Mouse (Mus musculus) lung, embryonic 15.5 days (tissue): ENCODE measurements around the gene Upp2. TPM values are rescaled to one million over a fixed set of nuclear protein-coding genes. Genes with fewer than 3 reads are reported as not detected.

Experiments used
- ATAC-seq: fragments of 200-750 bp; cut with Nextera tagmentation; 2 replicates; pipeline ENCODE4 v1.8.0; 2017; ENCODE audit warnings: moderate number of reproducible peaks, borderline replicate concordance; ENCODE audit not compliant: low FRiP score, low TSS enrichment; ENCODE audit errors: extremely low read depth
- H3K27ac ChIP-seq: fragments of 300-500 bp; sonication (generic); 2 replicates; pipeline ENCODE4 v1.5.1; 2015; ENCODE audit warnings: moderate library complexity, mild to moderate bottlenecking, inconsistent platforms
- H3K27me3 ChIP-seq: fragments of 300-500 bp; sonication (generic); 2 replicates; pipeline ENCODE4 v1.6.1; 2015; ENCODE audit warnings: inconsistent platforms
- H3K36me3 ChIP-seq: fragments of 300-500 bp; sonication (generic); 2 replicates; pipeline ENCODE4 v1.6.1; 2015; ENCODE audit warnings: inconsistent platforms
- H3K4me1 ChIP-seq: fragments of 300-500 bp; sonication (generic); 2 replicates; pipeline ENCODE4 v1.6.1; 2015; ENCODE audit warnings: inconsistent platforms
- H3K4me2 ChIP-seq: fragments of 300-500 bp; sonication (generic); 2 replicates; pipeline ENCODE4 v1.6.1; 2015; ENCODE audit warnings: inconsistent platforms, mild to moderate bottlenecking, moderate library complexity
- H3K4me3 ChIP-seq: fragments of 300-500 bp; sonication (generic); 2 replicates; pipeline ENCODE4 v1.5.1; 2015; ENCODE audit warnings: mild to moderate bottlenecking, inconsistent platforms
- H3K9ac ChIP-seq: fragments of 300-500 bp; sonication (generic); 2 replicates; pipeline ENCODE4 v1.6.1; 2015; ENCODE audit warnings: inconsistent platforms
- H3K9me3 ChIP-seq: fragments of 300-500 bp; sonication (generic); 2 replicates; pipeline ENCODE4 v1.6.1; 2016; ENCODE audit warnings: inconsistent platforms
- WGBS: fragments of 180-500 bp; shearing (Covaris S2); methylation state at CpG from one replicate; pipeline ENCODE4 v1.1.7; 2015; 5-methylcytosine and 5-hydroxymethylcytosine counted together
- polyA plus RNA-seq: library from polyadenylated mRNA; unstranded; fragments of >200 nt; fragmentation: Nextera tagmentation; extraction: Ambion mirVana; gene quantifications from 2 replicates; pipeline ENCODE4 v1.2.1, GENCODE M21; 2015

Upp2 gene
- polyA plus RNA-seq, 1 experiment from 2014 or later: 7.1 TPM

- Histone ChIP-seq H3K4me1 (peaks cover 36% of the 10 kb centered on the region), H3K27me3 (no peaks in the 10 kb centered on the region), H3K36me3 (no peaks in the 10 kb centered on the region), H3K27ac (peak overlapping the region; percentile 75), H3K4me3 (no peak overlapping the region), H3K9me3 (no peaks in the 10 kb centered on the region), H3K9ac (no peak overlapping the region), H3K4me2 (peak overlapping the region; percentile 12; the same call in 1 of the 2 replicates)
- 42% methylated on average over 3 of the region's 3 CpGs for WGBS
- peak; percentile 78; the same call in 1 of the 2 replicates for ATAC-seq
Measured at GRCm38 (mm10) chr2:58786177-58786576, 219.1 kb downstream of the Upp2 start.

DNA sequence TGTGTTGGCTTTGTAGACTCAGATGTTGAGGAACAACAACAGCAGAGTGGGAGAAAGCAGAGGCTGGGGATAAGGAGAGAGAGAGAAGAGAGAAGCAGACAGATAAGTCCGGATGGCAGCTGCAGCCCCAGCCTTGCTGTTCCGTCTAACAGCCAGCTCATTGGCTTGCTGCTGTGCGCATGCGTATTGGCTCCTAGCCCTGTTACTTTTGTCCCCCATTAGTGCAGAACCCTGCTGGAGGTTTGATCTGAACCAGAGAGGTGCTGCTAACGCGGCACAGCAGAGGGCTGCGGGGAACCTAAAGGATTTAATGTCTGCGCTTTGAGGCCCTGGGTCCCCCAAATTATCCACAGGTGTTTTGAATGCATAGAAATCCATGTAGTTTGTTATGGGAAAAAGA lies 219.6 kb downstream of the Upp2 start:
- Histone ChIP-seq H3K4me1 (peaks cover 38% of the 10 kb centered on the region), H3K36me3 (no peaks in the 10 kb centered on the region), H3K4me3 (no peak overlapping the region), H3K9ac (no peak overlapping the region), H3K27ac (peak overlapping the region; percentile 75), H3K4me2 (peak overlapping the region; percentile 12; the same call in 1 of the 2 replicates), H3K9me3 (no peaks in the 10 kb centered on the region), H3K27me3 (no peaks in the 10 kb centered on the region)
- WGBS: 45% methylated on average over 8 of the region's 8 CpGs
- ATAC-seq: no peak

DNA sequence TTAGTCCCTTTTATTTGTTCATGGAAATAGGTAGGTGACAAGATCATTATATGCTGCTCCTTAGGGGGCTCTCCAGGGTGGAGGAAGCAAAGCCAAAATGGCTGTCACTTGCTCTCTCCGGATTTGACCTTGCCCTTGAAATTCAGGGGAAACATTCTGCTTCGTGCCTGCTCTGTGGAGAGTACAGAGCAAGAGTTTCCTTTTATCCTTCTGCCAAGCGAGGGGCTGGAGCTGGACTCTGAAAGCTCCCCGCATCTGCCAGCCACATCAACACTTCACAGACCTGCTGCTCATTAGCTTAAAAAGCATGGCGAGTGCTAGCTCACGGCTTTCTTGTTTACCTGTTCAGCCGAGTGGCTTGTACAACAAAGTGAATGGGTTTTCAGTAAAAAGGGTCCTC lies 220.3 kb downstream of the Upp2 start:
- Histone ChIP-seq H3K4me3 (no peak overlapping the region), H3K9ac (no peak overlapping the region), H3K9me3 (no peaks in the 10 kb centered on the region), H3K27ac (peak overlapping the region; percentile 75), H3K27me3 (no peaks in the 10 kb centered on the region), H3K36me3 (no peaks in the 10 kb centered on the region), H3K4me2 (no peak overlapping the region), H3K4me1 (peaks cover 45% of the 10 kb centered on the region)
- WGBS: 37% methylated on average over 7 of the region's 7 CpGs
- no peak for ATAC-seq

DNA sequence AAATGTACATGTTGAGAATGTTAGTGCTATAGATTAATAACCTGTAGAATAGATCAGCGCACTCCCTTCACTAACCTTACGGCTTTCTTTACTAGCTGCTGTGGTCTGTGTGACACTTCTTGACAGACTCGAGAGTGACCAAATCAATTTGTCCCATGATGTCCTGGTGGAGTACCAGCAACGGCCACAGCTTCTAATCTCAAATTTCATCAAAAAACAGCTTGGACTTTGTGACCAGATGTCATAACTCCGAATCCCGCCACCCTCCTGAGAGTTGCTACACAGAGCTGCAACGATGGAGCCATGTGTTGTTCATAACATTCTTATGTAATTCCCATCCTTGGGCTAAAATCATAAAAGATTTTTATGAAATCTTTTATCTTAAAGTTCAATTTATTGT lies 222.8 kb downstream of the Upp2 start:
- ATAC-seq: no peak
- H3K9me3 ChIP-seq: no peaks in the 10 kb centered on the region
- no peaks in the 10 kb centered on the region for H3K36me3 ChIP-seq
- no peak overlapping the region for H3K9ac ChIP-seq
- H3K4me2 ChIP-seq: no peak overlapping the region
- no peak overlapping the region for H3K27ac ChIP-seq
- WGBS: 51% methylated on average over 7 of the region's 7 CpGs
- H3K4me1 ChIP-seq: peaks cover 36% of the 10 kb centered on the region
- no peak overlapping the region for H3K4me3 ChIP-seq
- H3K27me3 ChIP-seq: no peaks in the 10 kb centered on the region

DNA sequence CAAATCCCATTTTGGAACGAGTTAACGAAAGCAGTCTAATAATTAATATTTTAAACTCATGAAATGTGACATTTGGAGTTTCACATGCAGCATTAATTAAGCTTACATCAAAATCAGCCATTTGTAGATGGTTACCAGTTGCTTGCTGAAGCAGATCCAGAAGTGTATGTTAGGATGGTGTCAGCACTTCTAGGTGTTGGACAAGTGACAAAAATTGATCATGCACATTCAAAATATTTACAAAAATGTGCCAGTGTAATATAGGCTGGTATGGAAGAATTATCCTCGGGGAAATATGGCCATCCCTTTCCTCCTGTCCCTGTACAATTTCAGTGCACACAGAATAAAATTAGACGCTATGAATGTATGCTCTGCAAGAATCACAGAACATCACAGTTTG lies 223.3 kb downstream of the Upp2 start:
- no peak overlapping the region for H3K27ac ChIP-seq
- no peak overlapping the region for H3K9ac ChIP-seq
- no peak overlapping the region for H3K4me3 ChIP-seq
- H3K36me3 ChIP-seq: no peaks in the 10 kb centered on the region
- no peak for ATAC-seq
- WGBS: 62% methylated on average over 4 of the region's 4 CpGs
- H3K9me3 ChIP-seq: no peaks in the 10 kb centered on the region
- H3K27me3 ChIP-seq: no peaks in the 10 kb centered on the region
- H3K4me1 ChIP-seq: peaks cover 33% of the 10 kb centered on the region
- no peak overlapping the region for H3K4me2 ChIP-seq

GRCm38 (mm10) chr2:58794489-58794888 lies 227.4 kb downstream of the Upp2 start:
- Histone ChIP-seq H3K9me3 (no peaks in the 10 kb centered on the region), H3K27me3 (no peaks in the 10 kb centered on the region), H3K36me3 (no peaks in the 10 kb centered on the region), H3K27ac (no peak overlapping the region), H3K9ac (no peak overlapping the region), H3K4me3 (no peak overlapping the region), H3K4me1 (peaks cover 17% of the 10 kb centered on the region), H3K4me2 (no peak overlapping the region)
- WGBS: 38% methylated on average over 15 of the region's 15 CpGs
- ATAC-seq: no peak

DNA sequence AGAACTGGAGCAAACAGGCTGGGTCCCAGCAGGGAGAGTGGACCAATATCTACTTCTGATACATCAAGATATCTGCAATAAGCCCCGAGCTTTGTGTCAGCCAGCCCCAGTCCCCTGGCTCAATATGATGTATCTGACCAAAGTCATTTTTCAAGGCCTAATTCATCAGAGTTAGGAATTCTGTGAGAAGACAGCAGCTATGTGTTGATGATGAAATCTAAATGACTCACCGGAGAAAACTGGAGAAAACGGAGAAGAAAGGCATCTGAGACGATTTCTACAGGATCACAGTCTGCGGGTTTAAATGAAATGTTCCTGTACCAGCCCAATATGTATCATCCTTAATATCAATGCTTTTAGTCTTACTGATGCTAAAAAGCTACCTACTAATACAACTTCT lies 228.3 kb downstream of the Upp2 start:
- H3K4me1 ChIP-seq: peaks cover 17% of the 10 kb centered on the region
- H3K27ac ChIP-seq: no peak overlapping the region
- 67% methylated on average over 5 of the region's 5 CpGs for WGBS
- H3K27me3 ChIP-seq: no peaks in the 10 kb centered on the region
- H3K4me3 ChIP-seq: no peak overlapping the region
- ATAC-seq: no peak
- no peaks in the 10 kb centered on the region for H3K9me3 ChIP-seq
- H3K9ac ChIP-seq: no peak overlapping the region
- H3K4me2 ChIP-seq: no peak overlapping the region
- H3K36me3 ChIP-seq: no peaks in the 10 kb centered on the region

DNA sequence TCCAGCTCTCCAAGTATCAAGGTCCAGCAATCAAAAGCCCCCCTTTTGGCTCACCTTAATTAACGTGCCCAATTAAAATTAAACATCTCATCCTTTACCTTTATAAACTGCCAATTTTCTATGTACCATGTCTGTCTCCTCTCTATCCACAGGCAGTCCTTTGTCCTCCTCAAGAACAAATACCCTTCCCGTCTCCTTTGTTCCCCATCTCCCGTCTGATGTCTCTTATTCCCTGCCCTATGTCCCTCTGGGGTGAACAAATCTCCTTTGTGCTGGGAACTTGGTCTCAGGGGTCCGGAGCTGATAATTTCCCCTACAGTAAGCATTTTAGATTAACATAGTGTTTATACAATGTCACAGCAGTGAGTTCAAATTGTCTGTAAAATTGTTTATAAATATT lies 230.4 kb downstream of the Upp2 start:
- H3K9ac ChIP-seq: no peak overlapping the region
- H3K27ac ChIP-seq: no peak overlapping the region
- no peaks in the 10 kb centered on the region for H3K36me3 ChIP-seq
- H3K4me1 ChIP-seq: peaks cover 7% of the 10 kb centered on the region; the same call in 1 of the 2 replicates
- H3K27me3 ChIP-seq: no peaks in the 10 kb centered on the region
- no peaks in the 10 kb centered on the region for H3K9me3 ChIP-seq
- WGBS: 61% methylated on average over 4 of the region's 4 CpGs
- no peak overlapping the region for H3K4me2 ChIP-seq
- no peak overlapping the region for H3K4me3 ChIP-seq
- ATAC-seq: no peak

GRCm38 (mm10) chr2:58799126-58799525 lies 232.0 kb downstream of the Upp2 start:
- Histone ChIP-seq H3K4me1 (0 out of 2 replicates have a peak, but pooled peaks cover 7% of the 10 kb centered on the region), H3K4me3 (no peak overlapping the region), H3K27ac (no peak overlapping the region), H3K36me3 (no peaks in the 10 kb centered on the region), H3K27me3 (no peaks in the 10 kb centered on the region), H3K4me2 (no peak overlapping the region), H3K9me3 (no peaks in the 10 kb centered on the region), H3K9ac (no peak overlapping the region)
- ATAC-seq: no peak
- 75% methylated on average over 9 of the region's 9 CpGs for WGBS

GRCm38 (mm10) chr2:58799623-58800022 lies 232.5 kb downstream of the Upp2 start:
- Histone ChIP-seq H3K27ac (no peak overlapping the region), H3K4me2 (no peak overlapping the region), H3K36me3 (no peaks in the 10 kb centered on the region), H3K9me3 (no peaks in the 10 kb centered on the region), H3K4me1 (0 out of 2 replicates have a peak, but pooled peaks cover 4% of the 10 kb centered on the region), H3K27me3 (no peaks in the 10 kb centered on the region), H3K4me3 (no peak overlapping the region), H3K9ac (no peak overlapping the region)
- 77% methylated on average over 5 of the region's 5 CpGs for whole genome bisulfite sequencing
- no peak for ATAC-seq

- ATAC-seq: no peak
- Histone ChIP-seq H3K4me1 (no peaks in the 10 kb centered on the region), H3K27ac (no peak overlapping the region), H3K4me2 (no peak overlapping the region), H3K9me3 (no peaks in the 10 kb centered on the region), H3K27me3 (no peaks in the 10 kb centered on the region), H3K9ac (no peak overlapping the region), H3K4me3 (no peak overlapping the region), H3K36me3 (no peaks in the 10 kb centered on the region)
- WGBS: 62% methylated on average over 2 of the region's 2 CpGs
Measured at GRCm38 (mm10) chr2:58812941-58813340, 245.8 kb downstream of the Upp2 start.

DNA sequence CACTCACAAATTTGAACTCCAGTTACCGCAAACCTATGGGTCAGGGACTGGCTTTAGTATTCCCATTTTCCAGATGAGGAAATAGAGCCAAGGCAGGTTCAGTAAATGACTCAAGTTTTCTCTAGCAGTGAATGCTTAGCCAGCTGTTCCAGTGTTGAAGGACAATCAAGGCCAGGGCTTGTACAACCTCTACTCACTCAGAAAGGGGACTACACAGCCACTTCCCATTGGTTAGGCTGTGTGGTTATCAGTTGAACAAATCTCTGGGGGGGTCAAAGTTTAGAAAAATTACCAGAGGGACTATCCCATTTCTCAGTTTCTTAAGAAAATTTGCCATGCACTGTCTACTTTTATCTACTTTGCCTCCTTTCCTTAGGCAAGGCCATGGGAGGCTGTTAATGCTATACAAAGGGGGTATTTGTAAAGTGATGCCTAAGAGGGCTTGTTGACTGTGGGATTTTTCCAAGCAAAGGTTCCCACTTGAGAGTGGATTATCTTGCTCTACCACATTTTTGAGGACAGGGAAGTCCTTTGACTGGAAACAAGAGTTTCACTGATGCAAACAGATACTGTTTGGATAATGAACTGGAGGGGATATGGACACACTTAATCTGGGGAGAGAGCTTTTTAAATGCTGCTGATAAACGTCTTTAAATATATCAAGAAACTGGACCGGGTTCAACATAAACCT lies 262.0 kb downstream of the Upp2 start:
- no peak overlapping the region for H3K9ac ChIP-seq
- no peaks in the 10 kb centered on the region for H3K36me3 ChIP-seq
- peak; percentile 81 for ATAC-seq
- peaks cover 7% of the 10 kb centered on the region for H3K4me1 ChIP-seq
- H3K4me2 ChIP-seq: no peak overlapping the region
- no peaks in the 10 kb centered on the region for H3K9me3 ChIP-seq
- H3K27ac ChIP-seq: peak overlapping the region; percentile 79
- no peak overlapping the region for H3K4me3 ChIP-seq
- 41% methylated on average over 3 of the region's 3 CpGs for WGBS
- H3K27me3 ChIP-seq: no peaks in the 10 kb centered on the region
